Mouse (Mus musculus): Measurements from ENCODE around the gene Mgat3.

Gene Mgat3

GRCm38 (mm10) chr15:80149517-80149916 lies 24.0 kb upstream of the Mgat3 start:
- no peak for DNase-seq (ENCODE audit: low spot score)

- no peak for DNase-seq (ENCODE audit: low spot score)
These were observed 20.9 kb upstream of the Mgat3 start for GRCm38 (mm10) chr15:80152663-80153062.

DNA sequence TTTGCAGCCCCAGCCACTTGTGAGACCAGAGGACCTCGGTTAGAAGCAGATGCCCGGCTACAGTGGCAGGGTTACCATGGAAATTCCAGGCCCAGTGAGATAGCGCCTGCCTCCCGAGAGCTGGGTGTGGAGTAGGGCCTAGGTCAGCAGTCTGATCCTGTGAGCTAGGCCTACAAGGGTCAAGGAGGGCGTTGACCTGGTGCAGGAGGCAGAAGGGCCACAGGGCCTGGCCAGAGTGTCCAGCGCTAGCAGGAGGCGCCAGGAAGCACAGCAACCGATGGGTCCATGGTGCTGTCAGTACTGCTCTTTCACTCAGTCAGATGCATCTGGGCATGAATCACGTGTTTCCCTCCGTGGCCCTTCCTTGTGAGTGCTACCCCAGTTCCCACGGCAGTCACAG lies 19.8 kb upstream of the Mgat3 start:
- DNase-seq (ENCODE audit: low spot score) = no peak

GRCm38 (mm10) chr15:80155707-80156106 lies 17.8 kb upstream of the Mgat3 start:
- no peak for DNase-seq (ENCODE audit: low spot score)

GRCm38 (mm10) chr15:80157197-80157943 lies 16.2 kb upstream of the Mgat3 start:
- DNase-seq (ENCODE audit: low spot score) = no peak

DNA sequence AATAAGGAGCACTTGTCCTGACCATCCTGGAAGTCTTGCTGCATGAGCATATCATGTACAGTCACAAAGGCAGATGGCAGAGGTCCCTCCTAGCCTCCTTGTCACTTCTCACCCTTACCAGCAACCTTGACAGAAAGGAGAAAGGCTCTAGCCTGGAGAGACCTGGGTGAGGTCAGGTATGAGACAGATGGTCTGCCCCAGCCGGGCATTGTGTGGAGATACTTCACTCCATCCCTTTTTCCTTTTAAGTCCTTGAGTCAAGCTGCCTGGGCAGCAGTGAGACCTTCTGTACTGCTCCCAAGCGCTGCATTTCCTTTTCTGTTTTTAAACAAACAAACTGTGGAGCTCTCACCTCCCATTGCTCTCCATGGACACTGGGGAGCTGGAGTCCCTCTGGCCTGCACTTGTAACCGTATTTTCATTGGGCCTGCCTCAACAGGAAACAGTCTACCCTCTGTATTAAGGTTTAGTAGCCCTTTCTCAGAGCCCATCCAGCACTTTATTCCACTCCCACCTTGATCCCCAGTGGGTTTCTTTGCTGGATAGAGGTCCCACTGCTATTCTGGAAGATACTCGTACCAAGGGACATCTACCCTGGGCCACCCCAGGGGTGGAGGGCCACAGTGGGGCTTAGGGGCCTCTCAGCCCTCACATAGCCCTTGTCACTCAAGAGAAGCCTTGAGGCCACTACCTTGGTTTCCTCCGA lies 15.4 kb upstream of the Mgat3 start:
- DNase-seq (ENCODE audit: low spot score) = no peak

DNA sequence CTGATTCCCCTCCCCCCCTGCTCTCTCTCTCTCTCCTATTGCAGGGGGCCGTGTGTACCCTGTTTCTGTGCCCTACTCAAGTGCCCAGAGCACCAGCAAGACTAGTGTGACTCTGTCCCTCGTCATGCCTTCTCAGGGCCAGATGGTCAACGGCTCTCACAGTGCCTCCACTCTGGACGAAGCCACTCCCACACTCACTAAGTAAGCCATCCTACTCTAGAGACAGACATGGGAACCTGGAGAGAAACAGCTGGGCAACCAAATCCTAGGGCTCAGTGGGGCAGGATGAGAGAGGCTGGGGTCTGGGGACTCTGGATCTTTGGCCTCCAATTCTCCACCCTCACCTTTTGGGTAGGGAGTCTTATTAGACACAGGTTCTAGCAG lies 14.8 kb upstream of the Mgat3 start:
- no peak for DNase-seq (ENCODE audit: low spot score)

- DNase-seq (ENCODE audit: low spot score) = no peak
These were observed 14.1 kb upstream of the Mgat3 start for GRCm38 (mm10) chr15:80159286-80159901.

DNA sequence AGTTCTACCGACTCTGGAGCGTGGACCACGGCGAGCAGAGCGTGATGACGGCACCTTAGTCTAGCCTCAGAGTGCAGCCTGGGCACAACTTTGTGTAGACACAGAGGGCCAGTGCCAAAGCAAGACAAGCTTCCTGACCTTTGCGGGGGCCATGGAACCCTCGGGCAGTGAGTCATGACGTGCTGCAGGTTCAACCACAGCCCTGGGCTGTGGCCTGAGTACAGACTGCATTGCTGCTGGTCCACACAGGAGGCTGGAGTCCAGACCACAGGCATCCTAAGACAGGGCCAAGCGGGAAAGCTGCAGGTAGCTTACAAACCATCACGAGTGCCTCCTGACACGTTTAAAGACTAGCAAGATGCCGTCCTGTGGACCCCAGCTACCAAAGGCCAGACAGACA lies 13.3 kb upstream of the Mgat3 start:
- DNase-seq (ENCODE audit: low spot score) = no peak

DNA sequence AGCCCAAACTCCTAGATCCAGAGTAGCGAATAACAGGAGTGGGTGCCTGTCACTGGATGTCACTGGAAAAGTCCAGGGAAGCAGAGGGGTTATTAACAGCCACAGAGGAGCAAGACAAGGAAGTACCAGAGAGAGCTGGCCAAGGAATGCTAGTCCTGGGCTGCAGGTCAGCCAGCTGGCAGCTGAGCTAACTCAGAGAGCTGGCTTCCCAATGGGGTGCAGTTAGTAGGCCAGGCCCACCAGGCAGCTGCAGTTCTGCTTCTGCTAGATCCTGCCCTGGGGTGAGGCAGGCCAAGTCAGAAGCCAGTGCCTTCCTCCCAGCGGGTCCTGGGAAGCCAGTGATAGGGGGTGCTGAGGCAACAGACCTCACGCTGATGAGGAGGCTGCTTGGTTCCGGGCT lies 12.8 kb upstream of the Mgat3 start:
- DNase-seq (ENCODE audit: low spot score) = no peak

DNA sequence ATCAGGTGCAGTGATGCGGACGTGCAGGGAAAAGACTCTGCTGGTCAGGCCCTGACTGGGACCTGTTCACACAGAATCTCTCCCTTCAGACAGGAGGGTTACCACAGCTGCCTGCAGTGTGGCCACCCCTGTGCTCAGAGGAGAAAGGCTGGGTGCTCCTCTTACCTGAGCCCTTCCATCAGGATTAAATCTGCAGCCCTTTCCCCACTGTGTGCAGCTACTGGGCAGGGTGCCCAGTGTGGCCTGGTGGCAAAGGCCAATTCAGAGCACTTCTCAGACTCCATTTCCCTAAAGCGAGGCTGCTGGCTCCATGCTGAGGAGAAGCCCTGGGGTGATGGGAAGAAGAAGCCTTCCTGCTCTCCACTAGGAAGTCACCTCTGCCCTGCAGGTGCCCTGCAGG lies 12.3 kb upstream of the Mgat3 start:
- DNase-seq (ENCODE audit: low spot score) = no peak

DNA sequence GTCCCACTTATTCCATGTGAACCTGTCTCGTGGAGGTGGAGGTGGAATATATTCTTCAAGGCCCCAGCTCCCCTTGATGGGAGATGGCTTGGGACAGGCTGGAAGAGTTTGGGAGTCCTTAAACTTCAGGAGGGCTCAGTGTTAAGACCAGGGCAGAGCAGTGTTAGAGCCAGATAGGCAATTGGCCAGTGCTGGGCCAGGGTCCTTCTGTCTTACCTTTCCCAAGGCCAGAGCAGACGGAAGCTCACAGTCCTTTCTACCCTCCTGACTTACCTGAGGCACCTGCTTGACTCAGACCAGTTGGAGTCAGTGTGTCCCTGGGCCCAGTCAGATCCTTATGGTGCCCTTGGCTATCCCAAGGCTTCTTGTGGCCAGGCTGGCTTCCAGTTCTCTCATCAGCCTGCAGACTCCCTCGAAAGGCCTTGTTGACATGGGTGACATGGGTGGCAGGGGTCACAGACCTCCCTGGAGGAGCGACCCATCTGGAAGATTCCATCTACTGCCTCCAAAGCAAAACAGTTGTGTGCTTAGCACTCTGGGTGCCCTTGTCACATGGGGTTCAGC lies 11.0 kb upstream of the Mgat3 start:
- no peak for DNase-seq (ENCODE audit: low spot score)

GRCm38 (mm10) chr15:80163274-80163673 lies 10.2 kb upstream of the Mgat3 start:
- no peak for DNase-seq (ENCODE audit: low spot score)

- DNase-seq (ENCODE audit: low spot score) = no peak
These were observed 9.8 kb upstream of the Mgat3 start for GRCm38 (mm10) chr15:80163716-80164115.

- no peak for DNase-seq (ENCODE audit: low spot score)
These were observed 8.1 kb upstream of the Mgat3 start for GRCm38 (mm10) chr15:80165396-80165795.

- no peak for DNase-seq (ENCODE audit: low spot score)
These were observed 4.0 kb upstream of the Mgat3 start for GRCm38 (mm10) chr15:80169484-80169883.

DNA sequence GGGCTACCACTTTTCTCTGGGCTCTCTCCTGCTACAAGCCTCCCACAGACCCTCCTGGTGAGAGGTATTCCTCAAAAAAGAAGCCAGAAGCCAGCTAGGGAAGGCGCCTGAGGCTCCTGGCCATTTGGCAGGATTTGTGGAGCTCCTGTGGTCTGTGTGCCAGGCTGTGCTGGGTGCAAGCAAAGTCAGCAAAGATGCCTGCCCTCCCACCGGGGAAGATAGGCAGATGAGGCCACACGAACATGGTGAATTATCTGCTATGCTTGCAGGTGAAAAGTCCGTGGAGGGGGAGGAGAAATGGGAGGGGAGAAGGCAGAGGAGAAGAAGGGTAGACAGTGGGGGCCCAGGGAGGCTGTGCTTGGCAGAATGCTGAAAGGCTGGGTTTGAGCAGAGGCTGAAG lies 3.2 kb upstream of the Mgat3 start:
- no peak for DNase-seq (ENCODE audit: low spot score)

- DNase-seq (ENCODE audit: low spot score) = no peak
These were observed 2.2 kb upstream of the Mgat3 start for GRCm38 (mm10) chr15:80171286-80171685.

- no peak for DNase-seq (ENCODE audit: low spot score)
These were observed 1.7 kb upstream of the Mgat3 start for GRCm38 (mm10) chr15:80171791-80172190.

DNA sequence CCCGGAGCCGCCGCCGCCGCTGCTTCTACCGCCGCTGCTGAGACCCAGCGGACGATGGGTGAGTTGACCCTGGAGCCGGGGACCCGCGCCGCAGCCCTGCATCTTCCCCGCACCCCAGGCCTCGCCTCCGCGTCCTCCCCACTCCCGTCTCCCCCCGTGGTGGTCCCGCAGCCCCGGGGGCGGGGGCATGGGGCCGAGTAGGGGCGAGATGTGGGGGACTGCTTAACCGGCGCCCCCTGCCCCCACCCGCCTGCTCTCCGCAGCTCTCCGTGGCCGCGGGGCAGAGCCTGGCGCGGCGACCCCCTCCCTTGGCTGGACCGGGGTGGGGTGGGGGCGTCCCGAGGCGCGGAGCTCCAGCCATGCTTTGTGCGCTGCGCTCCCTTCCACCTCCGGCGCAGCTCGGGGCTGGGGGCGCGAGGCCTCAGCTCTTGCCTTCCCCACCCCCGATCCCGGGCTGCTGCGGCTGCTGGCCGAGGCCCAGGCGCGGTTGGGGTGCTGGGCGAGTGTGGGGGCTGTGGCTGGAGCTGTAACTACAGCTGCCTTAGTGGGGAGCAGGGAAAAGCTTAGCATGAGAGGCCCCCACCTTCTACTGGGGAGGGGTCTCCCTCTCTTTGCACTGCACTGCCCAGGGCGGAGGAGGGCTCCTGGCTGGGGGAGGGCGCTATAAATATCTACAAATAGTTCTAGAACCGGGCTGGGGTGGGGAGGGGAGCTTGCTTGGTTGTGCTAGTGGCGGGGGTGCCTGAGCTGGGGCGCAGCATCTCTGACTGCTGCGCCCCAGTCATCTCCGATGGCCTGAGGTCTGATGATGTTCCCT lies 468 bp downstream of the Mgat3 start:
- DNase-seq (ENCODE audit: low spot score) = no peak

GRCm38 (mm10) chr15:80174598-80174875 lies 1.0 kb downstream of the Mgat3 start:
- DNase-seq (ENCODE audit: low spot score) = no peak

DNA sequence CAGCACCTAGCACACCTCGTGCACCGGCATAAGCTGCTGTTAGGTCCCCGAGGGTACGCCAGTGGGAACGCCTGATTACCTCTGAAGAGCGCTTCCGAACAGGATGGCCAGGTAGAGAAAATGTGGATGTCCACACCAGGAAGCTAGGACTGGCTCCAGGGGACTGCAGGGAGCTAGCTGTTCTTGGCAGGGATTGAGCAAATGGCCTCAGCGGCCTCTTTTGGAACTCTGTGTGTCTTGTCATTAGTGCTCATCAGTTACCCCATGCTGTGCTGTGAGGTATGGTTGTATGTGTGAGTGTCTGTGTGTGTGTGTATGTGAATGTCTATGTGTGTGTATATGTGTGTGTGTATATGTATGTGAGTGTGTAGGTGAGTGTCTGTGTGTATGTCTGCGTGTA lies 1.8 kb downstream of the Mgat3 start:
- no peak for DNase-seq (ENCODE audit: low spot score)

Data from c-Kit-positive CD71-positive TER-119-positive erythroid progenitor cells, embryonic 14.5 days (primary cell).